Mouse (Mus musculus): ENCODE data around the gene Syngr2. TPM values are rescaled to one million over a fixed set of nuclear protein-coding genes. Genes with fewer than 3 reads are reported as not detected.
A peak's percentile ranks its signal among the peaks of the same experiment; 100 is the strongest.
"Not testable (repeated sequence)": the region's sequence is repeated elsewhere in the genome, so short reads cannot be mapped to it uniquely, and the experiment has no call there.

Syngr2 gene
- polyA plus RNA-seq, 1 experiment from 2014 or later: 74.0 TPM

- Histone ChIP-seq H3K36me3 (no peaks in the 10 kb centered on the region), H3K9ac (no peak within 1 kb of the TSS), H3K4me1 (peaks cover 10% of the 10 kb centered on the region), H3K9me3 (no peaks in the 10 kb centered on the region), H3K27ac (no peak within 1 kb of the TSS), H3K4me3 (no peak within 1 kb of the TSS), H3K27me3 (no peaks in the 10 kb centered on the region), H3K4me2 (no peak within 1 kb of the TSS)
- no peak for ATAC-seq (ENCODE audit: insufficient number of reproducible peaks, low FRiP score, low TSS enrichment, low read depth)
- 59% methylated on average over 9 of the region's 9 CpGs for WGBS
Observed at GRCm38 (mm10) chr11:117797511-117798159, 11.8 kb upstream of the Syngr2 start, which contains the start of gene 6030468B19Rik. 6030468B19Rik (plus strand) TSS chr11:117797660.

- Histone ChIP-seq H3K36me3 (no peaks in the 10 kb centered on the region), H3K27me3 (no peaks in the 10 kb centered on the region), H3K9ac (no peak overlapping the region), H3K4me2 (no peak overlapping the region), H3K9me3 (no peaks in the 10 kb centered on the region), H3K27ac (no peak overlapping the region), H3K4me1 (peaks cover 7% of the 10 kb centered on the region), H3K4me3 (no peak overlapping the region)
- no peak for ATAC-seq (ENCODE audit: insufficient number of reproducible peaks, low FRiP score, low TSS enrichment, low read depth)
- WGBS: 27% methylated on average over 2 of the region's 2 CpGs
Observed at GRCm38 (mm10) chr11:117798160-117798541, 11.3 kb upstream of the Syngr2 start.

- Histone ChIP-seq H3K27me3 (no peaks in the 10 kb centered on the region), H3K27ac (no peak overlapping the region; the same call in 1 of the 2 replicates), H3K4me1 (peaks cover 6% of the 10 kb centered on the region; the same call in 1 of the 2 replicates), H3K9ac (no peak overlapping the region), H3K4me3 (no peak overlapping the region), H3K9me3 (no peaks in the 10 kb centered on the region), H3K36me3 (no peaks in the 10 kb centered on the region), H3K4me2 (no peak overlapping the region)
- no peak for ATAC-seq (ENCODE audit: insufficient number of reproducible peaks, low FRiP score, low TSS enrichment, low read depth)
- 74% methylated on average over 5 of the region's 5 CpGs for whole genome bisulfite sequencing
Observed at GRCm38 (mm10) chr11:117799174-117799573, 10.3 kb upstream of the Syngr2 start.

- no peaks in the 10 kb centered on the region for H3K36me3 ChIP-seq
- H3K9ac ChIP-seq: no peak overlapping the region
- ATAC-seq (ENCODE audit: insufficient number of reproducible peaks, low FRiP score, low TSS enrichment, low read depth): no peak
- no peaks in the 10 kb centered on the region for H3K9me3 ChIP-seq
- no peak overlapping the region for H3K4me3 ChIP-seq
- H3K27ac ChIP-seq: no peak overlapping the region
- 68% methylated on average over 7 of the region's 7 CpGs for WGBS
- peaks cover 6% of the 10 kb centered on the region; the same call in 1 of the 2 replicates for H3K4me1 ChIP-seq
- no peaks in the 10 kb centered on the region for H3K27me3 ChIP-seq
- no peak overlapping the region for H3K4me2 ChIP-seq
Observed at GRCm38 (mm10) chr11:117800038-117800437, 9.4 kb upstream of the Syngr2 start.

GRCm38 (mm10) chr11:117801650-117802049 is 7.8 kb upstream of the Syngr2 start:
- 67% methylated on average over 7 of the region's 7 CpGs for WGBS
- Histone ChIP-seq H3K9ac (no peak overlapping the region), H3K4me3 (no peak overlapping the region), H3K27ac (no peak overlapping the region), H3K36me3 (no peaks in the 10 kb centered on the region), H3K9me3 (no peaks in the 10 kb centered on the region), H3K4me2 (no peak overlapping the region), H3K27me3 (no peaks in the 10 kb centered on the region), H3K4me1 (peaks cover 6% of the 10 kb centered on the region; the same call in 1 of the 2 replicates)
- no peak for ATAC-seq (ENCODE audit: insufficient number of reproducible peaks, low FRiP score, low TSS enrichment, low read depth)

- Histone ChIP-seq H3K4me2 (no peak overlapping the region), H3K27ac (no peak overlapping the region), H3K4me3 (no peak overlapping the region), H3K9ac (no peak overlapping the region), H3K4me1 (peaks cover 2% of the 10 kb centered on the region; the same call in 1 of the 2 replicates), H3K9me3 (no peaks in the 10 kb centered on the region), H3K36me3 (no peaks in the 10 kb centered on the region), H3K27me3 (no peaks in the 10 kb centered on the region)
- WGBS: 94% methylated on average over 3 of the region's 3 CpGs
- ATAC-seq (ENCODE audit: insufficient number of reproducible peaks, low FRiP score, low TSS enrichment, low read depth): no peak
Observed at GRCm38 (mm10) chr11:117803166-117803688, 6.2 kb upstream of the Syngr2 start.

GRCm38 (mm10) chr11:117806781-117807180 is 2.7 kb upstream of the Syngr2 start:
- Histone ChIP-seq H3K9me3 (no peaks in the 10 kb centered on the region), H3K27ac (no peak overlapping the region), H3K4me1 (peaks cover 24% of the 10 kb centered on the region), H3K4me2 (no peak overlapping the region), H3K36me3 (no peaks in the 10 kb centered on the region), H3K9ac (no peak overlapping the region), H3K27me3 (no peaks in the 10 kb centered on the region), H3K4me3 (no peak overlapping the region)
- 93% methylated on average over 6 of the region's 6 CpGs for WGBS
- no peak for ATAC-seq (ENCODE audit: insufficient number of reproducible peaks, low FRiP score, low TSS enrichment, low read depth)

- H3K36me3 ChIP-seq: peaks cover 37% of the 10 kb centered on the region
- ATAC-seq (ENCODE audit: insufficient number of reproducible peaks, low FRiP score, low TSS enrichment, low read depth): peak; percentile 64; the same call in 1 of the 2 replicates
- under 1% methylated on average over 21 of the region's 21 CpGs for WGBS
- H3K4me2 ChIP-seq: peak overlapping the region; percentile 94
- peak overlapping the region; percentile 96 for H3K4me3 ChIP-seq
- no peaks in the 10 kb centered on the region for H3K9me3 ChIP-seq
- H3K4me1 ChIP-seq: peaks cover 24% of the 10 kb centered on the region
- no peaks in the 10 kb centered on the region for H3K27me3 ChIP-seq
- H3K27ac ChIP-seq: peak overlapping the region; percentile 74
- H3K9ac ChIP-seq: peak overlapping the region; percentile 74
Observed at GRCm38 (mm10) chr11:117810401-117811046, 1.1 kb downstream of the Syngr2 start.

- peaks cover 24% of the 10 kb centered on the region for H3K4me1 ChIP-seq
- H3K4me2 ChIP-seq: no peak overlapping the region
- peaks cover 68% of the 10 kb centered on the region for H3K36me3 ChIP-seq
- ATAC-seq (ENCODE audit: insufficient number of reproducible peaks, low FRiP score, low TSS enrichment, low read depth): no peak
- H3K9me3 ChIP-seq: no peaks in the 10 kb centered on the region
- no peak overlapping the region for H3K4me3 ChIP-seq
- no peak overlapping the region for H3K27ac ChIP-seq
- 80% methylated on average over 5 of the region's 5 CpGs for WGBS
- H3K27me3 ChIP-seq: no peaks in the 10 kb centered on the region
- no peak overlapping the region for H3K9ac ChIP-seq
Observed at GRCm38 (mm10) chr11:117813867-117814266, 4.4 kb downstream of the Syngr2 start.

GRCm38 (mm10) chr11:117814704-117815366 is 5.4 kb downstream of the Syngr2 start:
- peaks cover 77% of the 10 kb centered on the region for H3K36me3 ChIP-seq
- no peak overlapping the region for H3K27ac ChIP-seq
- H3K27me3 ChIP-seq: no peaks in the 10 kb centered on the region
- no peaks in the 10 kb centered on the region for H3K9me3 ChIP-seq
- 93% methylated on average over 6 of the region's 6 CpGs for WGBS
- no peak overlapping the region for H3K4me2 ChIP-seq
- H3K4me3 ChIP-seq: no peak overlapping the region
- no peak for ATAC-seq (ENCODE audit: insufficient number of reproducible peaks, low FRiP score, low TSS enrichment, low read depth)
- H3K4me1 ChIP-seq: peaks cover 23% of the 10 kb centered on the region
- H3K9ac ChIP-seq: no peak overlapping the region

- H3K9ac ChIP-seq; H3K27me3 ChIP-seq; H3K4me2 ChIP-seq; ATAC-seq (ENCODE audit: insufficient number of reproducible peaks, low FRiP score, low TSS enrichment, low read depth); H3K27ac ChIP-seq; H3K4me3 ChIP-seq; H3K9me3 ChIP-seq: not testable (repeated sequence)
- WGBS: 83% methylated on average over 9 of the region's 9 CpGs
- Histone ChIP-seq H3K36me3 (peaks cover 86% of the 10 kb centered on the region), H3K4me1 (peaks cover 13% of the 10 kb centered on the region)
Observed at GRCm38 (mm10) chr11:117815850-117816249, 6.4 kb downstream of the Syngr2 start.
